Mouse (Mus musculus) CH12.LX (cell line): Measurements from ENCODE around the gene Camkk2. TPM values are rescaled to one million over a fixed set of nuclear protein-coding genes. Genes with fewer than 3 reads are reported as not detected.

Source experiments
- DNase-seq: peaks from one replicate; pipeline ENCODE4 v3.0.0-alpha.2; 2013; ENCODE audit errors: extremely low read depth
- H3K27ac ChIP-seq: 2 replicates; pipeline ENCODE4 v1.5.1; 2012; ENCODE audit warnings: low read depth, mild to moderate bottlenecking, control low read depth, moderate library complexity; ENCODE audit not compliant: insufficient read depth
- H3K27me3 ChIP-seq: replicated peaks from 2 replicates; pipeline ENCODE3; 2012; ENCODE audit warnings: inconsistent platforms
- H3K36me3 ChIP-seq, 2 experiments: replicated peaks in 1 of 2; 2 replicates each; pipeline versions ENCODE3 to v1.6.1; 2012; ENCODE audit warnings: inconsistent platforms in 1 of 2, low read length in 1 of 2, mild to moderate bottlenecking in 1 of 2, mixed read lengths in 1 of 2, moderate library complexity in 1 of 2; ENCODE audit not compliant: control insufficient read depth in 1 of 2, insufficient read depth in 1 of 2
- H3K4me1 ChIP-seq, 2 experiments: 2 replicates each; pipeline ENCODE4 v1.6.1; 2012; ENCODE audit warnings: inconsistent platforms in 1 of 2, moderate library complexity in 1 of 2; ENCODE audit not compliant: insufficient read depth in 2 of 2, control insufficient read depth in 1 of 2
- H3K4me2 ChIP-seq: 2 replicates; pipeline ENCODE4 v1.6.1; 2012; ENCODE audit warnings: low read depth, mild to moderate bottlenecking, control low read depth; ENCODE audit not compliant: poor library complexity, insufficient read depth, severe bottlenecking
- H3K4me3 ChIP-seq, 3 experiments: fragments of 150-350 bp in 1 of 3; sonication (generic) in 1 of 3; replicated peaks in 1 of 3; 2 replicates each; pipeline versions ENCODE3 to v1.5.1; 2011 to 2012; ENCODE audit warnings: low read depth in 2 of 3, low read length in 2 of 3, mild to moderate bottlenecking in 2 of 3, moderate library complexity in 2 of 3, control low read depth in 1 of 3, improper control_type of control experiment in 1 of 3, inconsistent platforms in 1 of 3, mixed read lengths in 1 of 3; ENCODE audit not compliant: poor library complexity in 1 of 3
- H3K79me2 ChIP-seq: replicated peaks from 2 replicates; pipeline ENCODE4 v1.6.1; 2012; ENCODE audit warnings: mild to moderate bottlenecking, moderate library complexity; ENCODE audit not compliant: control insufficient read depth, poor library complexity, insufficient read depth, severe bottlenecking; ENCODE audit errors: extremely low read depth
- H3K9ac ChIP-seq: 2 replicates; pipeline ENCODE4 v1.6.1; 2012; ENCODE audit warnings: low read depth, mild to moderate bottlenecking, control low read depth, moderate library complexity; ENCODE audit not compliant: insufficient read depth
- H3K9me3 ChIP-seq: replicated peaks from 2 replicates; pipeline ENCODE3; 2012; ENCODE audit warnings: low read length, inconsistent platforms, mixed read lengths
- CTCF ChIP-seq, 2 experiments: IDR thresholded peaks in 1 of 2; conservative IDR thresholded peaks in 1 of 2; 2 replicates each; pipeline ENCODE4 v1.5.1; 2011 to 2012; ENCODE audit warnings: low read depth in 2 of 2, low read length in 2 of 2, improper control_type of control experiment in 1 of 2, inconsistent platforms in 1 of 2, mild to moderate bottlenecking in 1 of 2, moderate library complexity in 1 of 2
- EP300 ChIP-seq: IDR thresholded peaks from 2 replicates; pipeline ENCODE4 v1.6.1; 2011; ENCODE audit warnings: low read length, improper control_type of control experiment
- HCFC1 ChIP-seq: IDR thresholded peaks from 2 replicates; pipeline ENCODE4 v1.6.1; 2012; ENCODE audit warnings: low read depth, mild to moderate bottlenecking, inconsistent platforms, low read length, improper control_type of control experiment
- IRF4 ChIP-seq: IDR thresholded peaks from 2 replicates; pipeline ENCODE4 v1.6.1; 2014; ENCODE audit warnings: low read depth, mild to moderate bottlenecking, inconsistent platforms, low read length, improper control_type of control experiment
- JUND ChIP-seq: conservative IDR thresholded peaks from 2 replicates; pipeline ENCODE4 v1.6.1; 2011; ENCODE audit warnings: low read depth, low read length, improper control_type of control experiment
- MAX ChIP-seq: IDR thresholded peaks from 2 replicates; pipeline ENCODE4 v1.6.1; 2011; ENCODE audit warnings: low read length, improper control_type of control experiment
- MAZ ChIP-seq: IDR thresholded peaks from 2 replicates; pipeline ENCODE4 v1.6.1; 2012; ENCODE audit warnings: low read depth, mild to moderate bottlenecking, inconsistent platforms, low read length, improper control_type of control experiment, moderate library complexity
- MEF2A ChIP-seq: IDR thresholded peaks from 2 replicates; pipeline ENCODE4 v1.6.1; 2014; ENCODE audit warnings: low read depth, mild to moderate bottlenecking, inconsistent platforms, low read length, improper control_type of control experiment, borderline replicate concordance
- MXI1 ChIP-seq: IDR thresholded peaks from 2 replicates; pipeline ENCODE4 v1.6.1; 2011; ENCODE audit warnings: mild to moderate bottlenecking, low read depth, low read length, improper control_type of control experiment
- PAX5 ChIP-seq: IDR thresholded peaks from 2 replicates; pipeline ENCODE4 v1.6.1; 2012; ENCODE audit warnings: low read length, inconsistent platforms, mixed read lengths
- POLR2A ChIP-seq: IDR thresholded peaks from 2 replicates; pipeline ENCODE4 v1.6.1; 2011; ENCODE audit warnings: low read depth, mild to moderate bottlenecking, improper control_type of control experiment, low read length
- RAD21 ChIP-seq: IDR thresholded peaks from 2 replicates; pipeline ENCODE4 v1.6.1; 2011; ENCODE audit warnings: low read depth, mild to moderate bottlenecking, low read length, improper control_type of control experiment, moderate library complexity
- SIN3A ChIP-seq: IDR thresholded peaks from 2 replicates; pipeline ENCODE4 v1.6.1; 2012; ENCODE audit warnings: low read length, improper control_type of control experiment, inconsistent platforms
- SMC3 ChIP-seq: IDR thresholded peaks from 2 replicates; pipeline ENCODE4 v1.6.1; 2011; ENCODE audit warnings: low read depth, low read length, improper control_type of control experiment
- TBP ChIP-seq: conservative IDR thresholded peaks from 2 replicates; pipeline ENCODE4 v1.6.1; 2011; ENCODE audit warnings: low read depth, low read length, improper control_type of control experiment
- TCF12 ChIP-seq: IDR thresholded peaks from 2 replicates; pipeline ENCODE4 v1.6.1; 2014; ENCODE audit warnings: low read depth, mild to moderate bottlenecking, inconsistent platforms, low read length, improper control_type of control experiment
- UBTF ChIP-seq: IDR thresholded peaks from 2 replicates; pipeline ENCODE4 v1.6.1; 2012; ENCODE audit warnings: low read depth, mild to moderate bottlenecking, inconsistent platforms, low read length, improper control_type of control experiment, moderate library complexity
- USF1 ChIP-seq: IDR thresholded peaks from 2 replicates; pipeline ENCODE4 v1.6.1; 2014; ENCODE audit warnings: low read depth, mild to moderate bottlenecking, inconsistent platforms, low read length, improper control_type of control experiment
- USF2 ChIP-seq: conservative IDR thresholded peaks from 2 replicates; pipeline ENCODE4 v1.6.1; 2011; ENCODE audit warnings: low read depth, low read length, improper control_type of control experiment
- ZC3H11A ChIP-seq: IDR thresholded peaks from 2 replicates; pipeline ENCODE4 v1.6.1; 2012; ENCODE audit warnings: low read depth, mild to moderate bottlenecking, inconsistent platforms, low read length, improper control_type of control experiment
- ZKSCAN1 ChIP-seq: IDR thresholded peaks from 2 replicates; pipeline ENCODE4 v1.6.1; 2012; ENCODE audit warnings: low read depth, inconsistent platforms, low read length, improper control_type of control experiment, borderline replicate concordance
- dilution Hi-C: fragments of 300-500 bp; cut with MboI; formaldehyde crosslinking; loops from 2 replicates; pipeline ENCODE4 v1.14.3; 2020; ENCODE audit warnings: low sequenced_read_pairs; ENCODE audit not compliant: extremely low pct_unique_long_range_greater_than_20kb, extremely low pct_ligation_motif_present
- in situ Hi-C: fragments of 300-500 bp; cut with MboI; formaldehyde crosslinking; loops from 3 replicates; pipeline ENCODE4 v1.14.3; 2019; ENCODE audit warnings: low sequenced_read_pairs, low pct_ligation_motif_present, low pct_unique_long_range_greater_than_20kb, mixed read lengths
- polyA plus RNA-seq: library from polyadenylated mRNA; unstranded; fragments of >175 nt; gene quantifications from 2 replicates; pipeline ENCODE4 v1.2.1, GENCODE M21; 2012; ENCODE audit warnings: low read depth; ENCODE audit not compliant: insufficient read length
- total RNA-seq, 2 experiments: library from RNA; depleted of rRNA; stranded (reverse); fragments of 300-350 nt in 1 of 2; fragments of >200 nt in 1 of 2; gene quantifications; 2 replicates each; pipeline ENCODE4 v1.2.3; 2012 to 2014

Camkk2 gene
- total and polyA plus RNA-seq, 3 experiments = 8.6 to 12.7 (median 12.3) TPM

- DNase-seq = no peak
- in situ Hi-C loops = no loop called here
- Histone ChIP-seq H3K4me2 (no peak overlapping the region), H3K27me3 (no peaks in the 10 kb centered on the region), H3K9me3 (no peaks in the 10 kb centered on the region), H3K4me1 (peaks cover 7 to 24% of the 10 kb centered on the region in 2 experiments), H3K79me2 (no peaks in the 10 kb centered on the region), H3K27ac (no peak overlapping the region)
- dilution Hi-C loops = no loop called here
- TF ChIP-seq IRF4 (no peak), CTCF (conservative IDR thresholded peaks at IDR 0.05 in 1 of 2, IDR thresholded peaks at IDR 0.05 in 1 of 2; ENCODE audit: low read depth in 2 of 2, low read length in 2 of 2) (peak in 1 of 2 experiments; percentile 24; a peak in 1 of 4 replicates), POLR2A (no peak), EP300 (no peak), UBTF (no peak)
- TF ChIP-seq, all 38 proteins: peak for 1
- Histone ChIP-seq H3K4me3 (no peak overlapping the region), H3K36me3 (peaks cover 4 to 45% of the 10 kb centered on the region in 2 experiments), H3K9ac (no peak overlapping the region)
Observed at GRCm38 (mm10) chr5:122764032-122764464, 15.2 kb downstream of the Camkk2 start.

GRCm38 (mm10) chr5:122763271-122764031 lies 15.8 kb downstream of the Camkk2 start:
- in situ Hi-C loops = no loop called here
- no peak overlapping the region for H3K27ac ChIP-seq
- no peak overlapping the region for H3K9ac ChIP-seq
- TF ChIP-seq ZC3H11A (no peak), RAD21 (no peak), MAX (no peak), PAX5 (no peak), POLR2A (no peak), USF2 (no peak), TCF12 (no peak), USF1 (no peak), SMC3 (no peak), TBP (no peak), ZKSCAN1 (no peak), SIN3A (no peak), MEF2A (no peak), MAZ (no peak), MXI1 (no peak), JUND (no peak), HCFC1 (no peak)
- dilution Hi-C loops = no loop called here
- no peak for DNase-seq
- H3K4me3 ChIP-seq = no peak overlapping the region
- no peaks in the 10 kb centered on the region for H3K79me2 ChIP-seq
- peaks cover 7 to 22% of the 10 kb centered on the region in 2 experiments for H3K4me1 ChIP-seq
- H3K36me3 ChIP-seq = peaks cover 4 to 46% of the 10 kb centered on the region in 2 experiments
- H3K9me3 ChIP-seq = no peaks in the 10 kb centered on the region
- no peak overlapping the region for H3K4me2 ChIP-seq
- no peaks in the 10 kb centered on the region for H3K27me3 ChIP-seq
